Mouse (Mus musculus) thymus, adult 2 months (tissue): ENCODE data around the gene Defb15.

Experiments
- CTCF ChIP-seq: fragments of 200-500 bp; IDR thresholded peaks from 2 replicates; pipeline ENCODE4 v1.5.1; 2012; ENCODE audit warnings: mild to moderate bottlenecking, control low read depth, low read length, moderate library complexity, borderline replicate concordance; ENCODE audit not compliant: control insufficient read depth, poor library complexity, insufficient read depth; ENCODE audit errors: extremely low read depth
- POLR2A ChIP-seq: fragments of 200-500 bp; IDR thresholded peaks from 2 replicates; pipeline ENCODE4 v1.6.1; 2012; ENCODE audit warnings: mild to moderate bottlenecking, low read length, control low read depth, moderate library complexity; ENCODE audit not compliant: control insufficient read depth, poor library complexity, insufficient read depth; ENCODE audit errors: extremely low read depth

- TF ChIP-seq CTCF (no peak), POLR2A (no peak)
These were observed 25.9 kb upstream of the Defb15 start, which contains the start of gene Fam90a1a for GRCm38 (mm10) chr8:21958414-21958813.
